7 mouse cellular contexts compared by ENCODE assay signal in the genomic region with DNA sequence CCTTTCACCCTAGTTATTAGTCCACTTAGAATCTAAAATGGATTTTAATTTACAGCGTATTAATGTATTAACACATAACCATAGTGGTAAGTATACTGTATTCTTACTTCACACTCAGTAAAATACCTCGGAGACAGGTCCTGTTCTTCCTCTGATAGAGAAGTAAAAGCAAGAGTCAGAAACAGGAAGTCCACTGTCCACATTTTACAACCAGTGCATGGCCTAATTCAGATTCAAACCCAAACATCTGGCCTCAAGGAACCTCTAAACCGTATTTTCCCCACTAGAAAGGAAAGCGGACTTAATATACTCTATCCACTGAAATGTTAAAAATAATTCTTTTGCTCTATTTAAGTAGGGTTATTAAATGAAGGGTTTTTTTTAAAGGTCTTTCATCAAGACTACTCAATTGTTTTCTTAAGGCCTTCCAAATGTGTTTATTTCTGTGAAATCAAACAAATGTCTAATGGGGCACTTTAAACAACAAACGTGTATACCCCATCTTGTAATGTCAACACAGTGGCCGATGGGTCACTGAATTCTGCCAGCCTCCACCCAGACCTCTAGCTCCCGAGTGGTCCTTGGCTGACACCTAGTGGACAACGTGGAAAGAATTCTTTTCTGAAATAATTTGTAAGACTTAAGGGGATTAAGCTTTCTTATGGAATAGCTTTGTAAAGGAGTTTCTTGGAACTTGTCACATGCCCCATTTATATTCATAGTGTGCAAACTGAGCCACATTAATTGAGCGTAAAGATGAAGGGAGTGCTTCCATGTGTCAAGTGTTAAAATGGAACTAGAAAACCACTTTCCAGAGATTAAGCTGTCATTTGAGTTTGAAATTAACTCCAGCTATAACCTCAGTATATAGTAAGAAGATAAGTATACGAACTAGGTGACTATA. TPM values are rescaled to one million over a fixed set of nuclear protein-coding genes. Genes with fewer than 3 reads are reported as not detected.
DNase-seq lines count a peak whose midpoint lies in the region; ATAC-seq lines count a peak whose summit lies in the region.

No protein-coding gene starts in this region.

- DNase-seq in CD4-positive helper T cell, adult 2 months (ENCODE audit: low read depth, low spot score) = peak; percentile 24
- DNase-seq in Muller cell, postnatal 12 days (ENCODE audit: inconsistent ontology term) = peak; percentile 64
- DNase-seq in cerebellum, postnatal 10 days = peak; percentile 91 to 92
- DNase-seq in gastrocnemius, postnatal 36 days = peak; percentile 34 to 58
- DNase-seq in layer of hippocampus, adult 11-12 months (ENCODE audit: low spot score) = peak; percentile 50
- peak; percentile 79 for DNase-seq in retina, postnatal 7 days (ENCODE audit: low read depth, low spot score)

- intact Hi-C loops in gastrocnemius, postnatal 36 days (cut with DNase I) = loop anchor here (1.0 to 5.0 kb wide), 4 partner anchors 136 to 611 kb away; no protein-coding TSS in a partner anchor

- ATAC-seq in megakaryocyte, adult 5-6 weeks (ENCODE audit: poor library complexity, severe bottlenecking) = peak; percentile 88

RNA-seq across cellular contexts. Expression of gene Mthfd1l, which starts 29.2 kb away (rescaled TPM):
- under 1 TPM; 0.72 to 0.74 TPM for total RNA-seq in gastrocnemius, postnatal 36 days (2021)
- total RNA-seq in megakaryocyte, adult 5-6 weeks (2015) = 17.9 and 20.9 TPM in 2 replicates
- 75.2 and 76.5 TPM in 2 replicates for total RNA-seq in megakaryocyte, adult 5-6 weeks (2017)

Comparison
In these comparisons a context has a peak if more than half of its experiments do, and no peak if none do; other contexts are left out.
1. Peak in every context shown above with its lines: DNase-seq and ATAC-seq.
2. DNase-seq: peak in every context shown above with its lines; median percentile 92 in cerebellum, postnatal 10 days; 79 in retina, postnatal 7 days; 64 in Muller cell, postnatal 12 days; 50 in layer of hippocampus, adult 11-12 months; 46 in gastrocnemius, postnatal 36 days; 24 in CD4-positive helper T cell, adult 2 months.
3. RNA of gene Mthfd1l, which starts 29.2 kb away (total RNA-seq): 17.9 to 76.5 TPM in megakaryocyte, adult 5-6 weeks; 0.72 to 0.74 TPM in gastrocnemius, postnatal 36 days; every median in the first group is over 10 times any median in the second.